Mouse (Mus musculus) c-Kit-positive CD71-positive TER-119-negative erythroid progenitor cells, embryonic 14.5 days (primary cell): ENCODE data around the gene Cacng5.

Experiments
- DNase-seq: peaks from one replicate; pipeline ENCODE4 v3.0.0-alpha.2; 2013; ENCODE audit warnings: low read depth

Cacng5 gene

DNA sequence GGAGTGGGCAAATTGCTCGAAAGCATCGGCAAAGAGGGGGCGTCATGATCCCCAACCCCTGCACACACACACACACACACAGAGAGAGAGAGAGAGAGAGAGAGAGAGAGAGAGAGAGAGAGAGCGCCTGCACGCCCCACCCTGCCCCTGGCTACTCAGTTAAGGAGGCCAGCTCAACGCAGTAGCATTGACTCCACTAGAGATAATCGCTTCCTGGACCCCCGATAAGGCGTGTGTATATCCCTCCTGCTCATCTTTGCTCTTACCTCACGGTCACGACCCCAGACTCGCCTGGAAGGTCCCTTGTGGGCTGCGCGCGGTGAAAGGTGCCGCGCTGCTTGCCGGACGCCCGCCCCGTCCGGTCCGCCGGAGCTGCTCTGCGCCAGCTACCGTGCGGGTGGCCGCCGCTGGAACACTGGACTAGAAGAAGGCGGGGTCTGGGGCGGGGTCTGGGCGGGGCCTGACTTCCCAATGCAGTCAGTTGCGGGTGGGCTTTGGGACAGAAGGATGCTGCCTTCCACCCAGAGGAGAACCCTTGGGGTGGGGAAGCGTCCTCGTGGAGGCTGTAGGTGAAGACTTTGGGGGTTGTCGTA, at the start of gene Cacng5:
TSS of gene Cacng5 (minus strand) at position 422 of the 593 bp plus-strand sequence.
- DNase-seq: no peak

GRCm38 (mm10) chr11:107957566-107958350, 42.9 kb upstream of the Cacng5 start:
- no peak for DNase-seq

GRCm38 (mm10) chr11:107955191-107956062, 40.6 kb upstream of the Cacng5 start:
- no peak for DNase-seq

DNA sequence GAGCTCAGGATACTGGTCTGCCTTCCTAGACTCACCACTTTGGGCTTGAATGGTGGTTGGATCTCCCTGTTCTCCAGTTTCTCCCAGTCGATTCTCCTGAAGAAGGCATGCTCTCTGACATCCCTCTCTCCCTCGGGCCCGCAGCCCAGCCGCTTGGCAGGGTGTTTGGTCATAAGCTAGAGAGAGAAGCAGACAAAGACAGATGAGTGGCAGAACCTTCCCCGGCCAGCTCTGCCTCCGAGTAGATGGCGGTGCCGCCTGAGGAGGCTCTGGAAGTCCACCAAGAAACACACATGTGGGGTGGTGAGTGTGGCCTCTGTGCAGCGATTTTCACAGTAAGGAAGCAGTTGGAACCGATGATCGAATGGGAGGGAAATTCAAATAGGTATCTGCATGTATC, 36.6 kb upstream of the Cacng5 start:
- no peak for DNase-seq

DNA sequence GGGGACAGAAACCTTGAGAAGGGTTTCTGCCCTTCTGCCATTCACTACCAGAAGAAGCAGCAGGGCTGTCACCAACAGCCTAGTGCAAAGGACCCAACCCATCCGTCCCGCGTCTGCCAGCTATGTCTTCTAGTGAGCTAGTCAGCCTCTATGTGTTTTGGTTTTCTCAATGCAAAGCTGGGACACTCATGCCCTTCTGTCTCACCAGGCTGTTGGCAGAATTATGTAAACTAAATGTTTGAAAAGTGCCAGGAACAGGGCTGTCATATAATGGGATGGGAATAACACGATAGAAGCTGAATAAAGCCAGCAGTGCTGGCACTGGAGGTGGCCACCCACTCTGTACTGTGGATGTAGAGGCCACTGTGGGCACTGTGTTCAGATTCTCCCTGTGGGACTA, 35.8 kb upstream of the Cacng5 start:
- DNase-seq: no peak

DNA sequence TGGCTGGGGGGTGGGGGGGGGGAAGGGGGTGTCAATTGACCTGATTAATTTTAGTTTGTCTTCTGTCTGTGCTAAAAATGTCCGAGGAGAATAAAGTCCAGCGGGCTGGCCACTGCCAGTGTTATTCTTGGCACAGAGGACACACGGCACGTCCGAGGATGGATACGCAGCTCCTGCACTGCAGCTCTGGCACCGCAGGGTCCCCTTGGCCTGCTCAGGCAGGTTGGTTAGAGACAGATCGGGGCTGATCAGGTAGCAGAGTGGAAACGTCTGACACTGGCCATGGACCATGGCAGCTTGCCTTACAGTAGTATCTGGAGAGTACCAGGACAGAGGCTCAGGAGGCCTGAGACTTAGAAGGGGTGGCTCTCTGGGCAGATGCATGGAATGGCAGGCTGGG, 35.4 kb upstream of the Cacng5 start:
- no peak for DNase-seq

GRCm38 (mm10) chr11:107947951-107948350, 33.1 kb upstream of the Cacng5 start:
- no peak for DNase-seq

DNA sequence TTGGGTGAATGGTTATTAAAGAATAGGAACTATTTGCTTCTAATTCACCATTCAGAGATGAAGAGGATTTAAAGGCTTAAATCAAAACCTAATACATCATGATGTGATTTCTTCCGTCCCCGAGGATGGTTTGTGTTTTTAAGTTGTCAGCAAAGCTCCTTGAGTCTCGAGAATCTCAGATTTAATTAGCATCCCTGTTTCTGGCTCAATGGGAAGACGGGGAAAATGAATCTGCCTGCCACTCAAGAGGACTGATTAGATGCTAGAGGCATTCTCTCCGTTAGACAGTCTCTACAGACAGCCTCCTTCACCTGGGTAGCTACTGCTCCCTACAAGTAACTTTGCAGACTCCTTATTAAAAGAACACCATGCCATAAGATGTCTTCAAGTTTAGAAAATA, 32.0 kb upstream of the Cacng5 start:
- no peak for DNase-seq

- no peak for DNase-seq
These were observed 22.1 kb upstream of the Cacng5 start for GRCm38 (mm10) chr11:107936929-107937328.

- no peak for DNase-seq
These were observed 16.9 kb upstream of the Cacng5 start for GRCm38 (mm10) chr11:107931721-107932120.

- no peak for DNase-seq
These were observed 16.4 kb upstream of the Cacng5 start for GRCm38 (mm10) chr11:107931288-107931687.

- DNase-seq: no peak
These were observed 14.9 kb upstream of the Cacng5 start for GRCm38 (mm10) chr11:107929712-107930111.

DNA sequence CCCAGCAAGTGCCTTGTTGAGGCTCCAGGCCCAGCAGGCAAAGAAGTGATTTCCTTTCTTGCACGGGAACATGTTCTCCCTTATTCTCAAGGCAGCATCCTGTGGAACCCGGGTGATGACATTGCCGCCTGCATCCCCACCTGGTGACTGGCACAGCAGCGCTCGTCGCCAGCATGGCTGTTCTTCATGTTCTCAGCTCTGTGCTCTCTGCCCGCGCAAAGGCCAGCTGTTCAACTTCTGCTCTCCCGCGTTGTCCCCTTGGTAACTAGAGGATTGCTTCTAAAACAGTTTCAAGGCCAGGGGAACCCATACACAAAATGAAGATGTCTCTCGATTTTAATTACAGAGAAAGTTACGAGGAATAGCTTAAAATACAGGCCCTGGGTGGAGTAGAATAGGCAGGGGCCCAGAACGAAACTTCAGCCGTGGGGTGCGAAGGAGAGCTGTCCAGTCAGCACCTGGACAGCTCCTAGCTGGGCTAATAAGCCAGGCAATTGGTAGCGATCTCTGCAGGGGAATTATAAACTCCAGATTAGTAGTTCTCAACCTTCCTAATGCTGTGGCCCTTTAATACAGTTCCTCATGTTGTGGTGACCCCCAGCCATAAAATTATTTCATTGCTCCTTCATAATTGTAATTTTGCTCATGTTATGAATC, 5.1 kb upstream of the Cacng5 start:
- no peak for DNase-seq

GRCm38 (mm10) chr11:107917721-107918235, 2.9 kb upstream of the Cacng5 start:
- DNase-seq: no peak

DNA sequence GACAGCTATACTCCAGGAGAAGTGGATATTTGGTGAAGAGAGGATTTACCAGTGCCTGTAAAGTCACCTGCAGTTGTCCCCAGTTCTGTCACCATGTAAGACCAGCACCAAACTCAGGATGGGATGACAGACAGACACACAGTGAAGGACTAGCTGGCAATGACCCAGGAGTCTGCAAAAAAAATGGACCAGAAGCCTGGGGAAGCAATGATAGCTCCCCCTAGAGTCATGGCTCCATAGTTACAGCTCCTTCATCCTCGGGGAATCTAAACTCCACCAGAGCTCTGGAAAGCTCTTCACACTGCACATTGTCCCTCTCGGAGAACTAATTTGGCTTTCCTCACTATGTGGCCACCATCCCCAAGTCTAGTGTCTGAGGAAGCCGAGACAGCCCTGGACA, 1.5 kb downstream of the Cacng5 start:
- DNase-seq: no peak

GRCm38 (mm10) chr11:107905364-107905763, 9.5 kb downstream of the Cacng5 start:
- DNase-seq: no peak

DNA sequence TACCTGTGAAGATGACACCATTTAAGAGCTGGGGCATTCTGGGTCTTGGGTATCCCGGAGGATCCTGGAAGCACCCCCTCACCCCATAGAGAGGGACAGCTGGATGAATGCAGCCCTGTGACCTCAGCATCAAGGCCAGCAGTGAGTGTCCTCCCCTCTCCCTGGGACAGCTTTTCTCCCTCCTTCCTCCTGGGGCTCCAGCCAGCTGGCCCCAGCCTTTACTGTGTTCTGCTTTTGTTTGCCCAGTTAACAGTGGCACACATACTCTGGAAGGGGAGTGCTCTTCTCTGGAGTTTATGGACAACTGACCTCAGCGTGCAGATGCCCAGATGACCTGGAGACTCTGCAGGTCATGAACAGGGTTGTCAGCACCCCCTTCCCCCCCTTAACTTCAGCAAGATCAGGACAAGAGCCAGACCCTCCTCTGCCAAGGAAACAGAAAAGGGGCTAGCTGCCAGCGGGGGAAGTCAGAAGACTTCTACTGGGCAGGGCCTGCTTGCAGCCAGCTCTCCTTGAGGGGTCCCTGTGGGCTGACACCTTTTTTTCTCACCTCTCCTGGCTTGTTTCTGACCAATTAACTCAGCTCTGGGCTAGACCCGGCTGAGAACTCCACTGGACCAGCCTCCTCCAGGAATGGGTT, 10.8 kb downstream of the Cacng5 start:
- no peak for DNase-seq

DNA sequence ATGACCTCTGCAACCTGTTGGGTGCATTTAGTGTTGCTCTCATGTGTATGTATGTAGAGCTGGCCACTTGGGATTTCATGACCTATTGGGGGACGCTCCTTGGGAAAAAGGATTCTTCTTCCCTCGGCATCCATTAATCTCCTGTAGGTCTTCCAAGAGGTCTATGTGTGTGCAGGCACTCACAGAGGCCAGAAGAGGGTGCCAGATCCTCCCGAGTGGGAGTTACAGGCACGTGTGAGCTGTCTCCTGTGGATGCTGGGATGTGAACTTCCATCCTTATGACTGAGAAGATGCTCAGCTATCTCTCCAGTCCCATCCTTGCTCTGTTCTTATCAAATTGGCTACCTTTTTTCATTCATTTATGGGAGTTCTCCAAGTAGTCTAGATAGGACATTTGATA, 14.4 kb downstream of the Cacng5 start:
- DNase-seq: no peak

DNA sequence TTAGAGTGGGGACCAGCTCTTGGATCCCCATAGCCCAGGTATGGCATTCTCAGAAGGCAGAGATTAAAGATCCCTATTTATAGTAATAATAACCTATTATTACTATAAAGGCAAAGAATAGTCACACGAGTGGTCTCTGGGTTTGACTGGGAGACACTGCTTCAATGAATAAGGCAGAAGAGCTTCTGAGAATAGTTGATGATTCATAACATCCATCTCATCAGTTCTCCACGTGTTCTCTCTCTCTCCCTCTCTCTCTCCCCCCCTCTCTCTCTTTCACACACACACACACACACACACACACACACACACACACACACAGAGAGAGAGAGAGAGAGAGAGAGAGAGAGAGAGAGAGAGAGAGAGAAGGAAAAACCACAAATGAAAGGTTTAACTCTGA, 16.2 kb downstream of the Cacng5 start:
- DNase-seq: no peak

DNA sequence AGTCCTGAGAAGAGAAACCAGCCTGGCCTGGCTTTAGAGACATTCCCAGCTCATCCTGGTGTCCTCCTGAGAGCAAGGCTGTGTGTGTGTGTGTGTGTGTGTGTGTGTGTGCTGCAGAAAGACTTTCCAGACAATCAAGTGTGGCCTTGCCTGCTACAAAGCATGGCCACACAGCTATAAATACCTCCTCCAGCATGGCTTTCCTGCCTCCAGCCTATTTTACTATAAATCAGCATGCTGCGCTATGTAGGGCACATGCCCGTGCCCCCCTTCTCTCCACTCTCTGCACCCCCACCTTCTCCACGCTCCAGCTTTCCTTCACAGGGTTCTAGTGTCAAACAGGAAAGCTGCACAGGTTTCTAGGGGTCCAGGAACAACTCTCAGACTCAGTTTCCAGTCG, 19.2 kb downstream of the Cacng5 start:
- no peak for DNase-seq

DNA sequence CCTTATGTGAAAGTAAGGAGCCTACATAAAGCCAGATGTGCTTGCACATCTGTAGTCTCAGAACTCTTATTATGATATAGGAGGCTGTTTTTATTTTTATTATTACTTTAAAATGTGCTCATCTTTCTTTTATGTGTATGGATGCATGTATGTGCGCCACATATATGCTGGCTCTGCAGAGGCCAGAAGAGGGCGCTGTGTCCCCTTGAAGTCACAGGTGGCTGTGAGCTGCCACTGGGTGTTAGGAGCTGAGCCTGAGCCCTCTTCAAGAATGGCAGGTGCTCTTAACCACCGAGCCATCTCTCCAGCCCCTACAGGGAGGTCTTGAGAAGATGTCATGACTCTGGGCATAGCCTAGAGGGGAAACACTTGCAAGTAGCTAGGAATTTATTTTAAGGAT, 23.5 kb downstream of the Cacng5 start:
- DNase-seq: no peak

- no peak for DNase-seq
These were observed 27.5 kb downstream of the Cacng5 start for GRCm38 (mm10) chr11:107887342-107887741.
